Mouse (Mus musculus): ENCODE data around the gene Cmah. TPM values are rescaled to one million over a fixed set of nuclear protein-coding genes. Genes with fewer than 3 reads are reported as not detected.

Gene Cmah
- total RNA-seq, 4 experiments from 2014 or later, result 1.6 to 4.5 (median 3.2) TPM

- DNase-seq, result no peak
These were observed 157.6 kb downstream of the Cmah start for GRCm38 (mm10) chr13:24484811-24485210.

DNA sequence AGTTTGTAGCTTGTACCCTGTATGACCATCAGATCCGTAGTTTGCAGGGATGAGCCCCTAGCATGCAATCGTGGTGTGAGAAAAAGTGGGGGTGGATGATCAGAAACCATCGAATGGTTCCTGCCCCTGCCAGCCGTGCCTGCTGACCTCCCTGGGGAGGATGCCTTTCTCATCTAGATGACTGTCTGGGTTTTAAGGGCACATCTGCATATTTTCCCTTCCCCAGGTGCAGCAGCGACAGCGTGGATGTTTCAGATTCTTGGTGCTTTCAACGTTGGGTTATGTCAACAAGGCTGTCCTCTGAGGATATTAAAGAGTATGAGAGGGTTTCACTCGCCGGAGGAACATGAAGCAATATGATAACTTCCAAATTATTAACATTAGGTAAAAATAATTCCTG is 158.8 kb downstream of the Cmah start:
- no peak for DNase-seq

DNA sequence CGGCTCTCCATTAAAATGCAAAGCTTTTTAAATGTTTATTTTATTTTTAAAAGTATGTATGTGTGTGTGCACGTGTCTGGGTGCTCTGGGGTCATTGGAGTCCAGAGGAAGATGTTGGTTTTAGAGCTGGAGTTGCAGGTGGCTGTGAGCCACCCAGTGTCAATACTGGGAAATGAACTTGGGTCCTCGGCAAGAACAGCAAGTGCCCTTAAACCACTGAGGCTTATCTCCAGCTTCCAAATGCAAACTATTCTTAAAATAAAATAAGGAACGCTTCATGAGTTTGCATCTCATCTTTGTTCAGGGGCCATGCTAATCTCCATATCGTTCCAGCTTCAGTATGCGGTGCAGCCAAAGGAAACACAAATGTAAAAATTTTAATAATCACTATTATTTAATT is 159.2 kb downstream of the Cmah start:
- no peak for DNase-seq

DNA sequence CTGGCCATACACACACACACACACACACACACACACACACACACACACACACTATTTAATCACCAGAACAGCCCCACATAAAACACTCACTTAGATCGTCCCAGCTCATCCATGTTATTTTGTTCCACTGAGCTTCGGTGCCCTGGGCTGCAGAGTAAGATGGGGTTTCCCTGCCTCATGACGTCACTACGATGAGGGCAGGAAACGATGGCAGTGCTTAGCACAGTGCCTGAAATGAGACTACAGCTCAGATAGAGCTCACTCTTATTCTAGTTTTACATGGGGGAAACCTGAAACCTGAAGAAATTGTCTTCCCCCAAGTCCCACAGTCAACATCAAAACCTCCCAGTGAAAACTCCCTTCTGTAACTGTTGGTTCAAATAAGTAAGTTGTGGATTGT is 159.9 kb downstream of the Cmah start:
- DNase-seq, result no peak

- DNase-seq, result no peak
These were observed 160.3 kb downstream of the Cmah start for GRCm38 (mm10) chr13:24487546-24487945.

DNA sequence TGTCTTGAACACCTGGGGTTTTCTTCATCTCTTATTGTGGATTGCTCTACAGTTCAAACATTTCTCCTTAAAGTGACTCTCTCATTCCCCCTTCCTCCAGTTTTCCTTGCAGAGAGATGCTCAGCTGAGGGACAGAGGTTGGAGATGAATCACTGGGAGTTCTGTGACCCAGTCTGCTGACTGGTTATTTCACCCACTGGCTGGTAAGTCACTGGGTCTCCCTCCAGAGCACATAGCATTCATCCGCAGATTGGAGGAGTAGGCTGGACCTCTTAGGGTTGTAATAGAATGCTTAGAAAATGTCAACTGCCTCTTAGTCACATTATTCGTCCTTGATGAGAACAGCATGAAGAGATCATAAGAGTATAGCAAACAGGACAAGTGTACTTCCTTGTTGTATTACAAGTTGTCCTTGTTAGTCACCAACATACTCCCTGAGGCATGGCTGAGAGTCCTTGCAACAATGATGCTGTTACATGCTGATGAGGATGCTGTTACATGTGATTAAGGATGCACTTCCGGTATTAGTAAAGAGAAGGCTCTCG is 161.4 kb downstream of the Cmah start:
- DNase-seq, result no peak

DNA sequence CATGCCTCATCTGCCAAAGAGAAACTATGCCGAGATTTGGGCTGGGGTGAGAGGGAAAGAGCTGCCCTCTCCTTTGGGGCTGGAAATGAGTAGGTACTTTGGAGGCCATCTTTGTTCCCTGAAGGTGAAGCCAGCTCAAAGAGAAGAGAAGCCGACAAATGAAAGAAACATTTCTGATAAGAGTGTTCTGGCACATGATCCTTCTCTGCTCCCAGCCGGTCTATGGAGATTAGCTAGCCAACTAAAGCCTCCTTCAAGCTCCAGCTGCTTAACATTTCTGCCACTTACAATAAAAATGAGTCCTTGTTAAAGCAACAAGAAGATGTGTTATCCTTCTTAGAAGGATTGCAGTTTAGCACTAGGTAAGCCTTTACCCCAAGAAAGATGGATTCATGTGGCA is 162.3 kb downstream of the Cmah start:
- no peak for DNase-seq

GRCm38 (mm10) chr13:24490041-24490440 is 162.8 kb downstream of the Cmah start:
- no peak for DNase-seq

DNA sequence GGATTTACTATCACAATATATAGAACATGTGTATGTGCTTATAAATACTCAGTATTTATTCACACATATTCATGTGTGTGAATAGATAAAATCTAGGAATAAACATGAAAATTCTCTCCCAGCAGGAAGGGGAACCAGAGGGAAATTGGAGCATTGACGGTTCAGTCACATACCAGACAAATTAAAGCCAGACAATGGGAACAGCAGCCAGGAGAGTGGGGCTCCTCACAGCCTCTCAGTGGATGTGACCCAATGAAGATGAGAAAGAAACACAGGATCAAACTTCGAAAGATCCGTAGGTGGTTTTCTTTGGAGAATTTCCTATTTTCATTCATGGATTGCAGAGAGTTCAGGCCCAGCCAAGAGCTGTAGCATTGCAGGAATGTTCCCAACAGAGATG is 163.9 kb downstream of the Cmah start:
- no peak for DNase-seq

GRCm38 (mm10) chr13:24493784-24494183 is 166.6 kb downstream of the Cmah start:
- no peak for DNase-seq

DNA sequence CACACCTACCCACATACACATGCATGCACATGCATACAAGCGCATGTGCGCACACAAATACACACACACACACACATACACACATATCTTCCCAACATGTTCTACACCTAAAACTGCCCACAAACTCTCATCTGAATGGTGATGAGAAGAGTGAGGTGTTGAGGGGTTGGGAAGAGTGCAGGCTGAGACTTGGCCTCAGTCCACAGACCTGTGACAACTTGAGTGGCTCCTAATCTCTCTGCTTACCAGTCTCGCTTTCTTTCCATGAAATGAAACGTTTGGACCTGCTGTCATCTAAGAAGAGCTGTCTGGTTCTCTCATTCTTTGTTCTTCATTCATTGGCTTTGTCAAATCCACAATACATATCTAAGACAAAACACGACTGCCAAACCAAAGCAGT is 169.1 kb downstream of the Cmah start:
- no peak for DNase-seq

DNA sequence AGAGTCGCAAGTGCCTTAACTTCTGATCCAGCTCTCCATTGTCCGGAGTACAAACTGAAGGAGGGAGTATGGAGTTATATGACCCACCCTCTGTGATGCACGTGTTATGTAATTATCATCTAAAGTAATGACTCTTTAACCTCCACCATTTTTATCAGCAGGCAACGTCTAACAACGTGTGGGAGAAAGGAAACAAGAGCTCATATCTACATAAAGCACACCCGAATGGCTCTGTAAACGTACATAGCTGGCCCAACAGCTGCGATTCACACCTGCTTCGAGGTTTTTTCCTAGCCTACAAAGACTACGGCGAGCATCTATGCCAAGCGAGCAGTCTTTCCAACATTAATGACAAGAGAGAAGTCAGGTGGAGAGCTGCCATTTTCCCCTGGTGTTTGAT is 169.8 kb downstream of the Cmah start:
- DNase-seq, result no peak

- DNase-seq, result no peak
These were observed 171.1 kb downstream of the Cmah start for GRCm38 (mm10) chr13:24498342-24498741.

DNA sequence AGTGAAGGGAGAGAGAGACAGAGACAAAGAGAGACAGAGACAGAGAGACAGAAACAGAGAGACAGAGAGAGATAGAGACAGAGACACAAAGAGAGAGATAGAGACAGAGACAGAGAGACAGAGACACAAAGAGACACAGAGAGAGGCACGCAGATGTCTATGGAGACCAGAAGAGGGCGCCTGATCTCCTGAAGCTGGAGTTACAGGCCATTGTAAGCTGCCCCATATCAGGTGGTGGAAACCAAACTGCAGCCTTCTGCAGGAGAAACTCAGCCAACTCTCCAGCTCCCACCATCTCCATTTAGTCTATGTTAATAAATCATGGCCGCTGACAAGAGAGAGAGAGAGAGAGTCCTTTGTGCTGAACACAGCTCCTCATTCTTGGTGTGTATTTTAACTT is 172.3 kb downstream of the Cmah start:
- no peak for DNase-seq

DNA sequence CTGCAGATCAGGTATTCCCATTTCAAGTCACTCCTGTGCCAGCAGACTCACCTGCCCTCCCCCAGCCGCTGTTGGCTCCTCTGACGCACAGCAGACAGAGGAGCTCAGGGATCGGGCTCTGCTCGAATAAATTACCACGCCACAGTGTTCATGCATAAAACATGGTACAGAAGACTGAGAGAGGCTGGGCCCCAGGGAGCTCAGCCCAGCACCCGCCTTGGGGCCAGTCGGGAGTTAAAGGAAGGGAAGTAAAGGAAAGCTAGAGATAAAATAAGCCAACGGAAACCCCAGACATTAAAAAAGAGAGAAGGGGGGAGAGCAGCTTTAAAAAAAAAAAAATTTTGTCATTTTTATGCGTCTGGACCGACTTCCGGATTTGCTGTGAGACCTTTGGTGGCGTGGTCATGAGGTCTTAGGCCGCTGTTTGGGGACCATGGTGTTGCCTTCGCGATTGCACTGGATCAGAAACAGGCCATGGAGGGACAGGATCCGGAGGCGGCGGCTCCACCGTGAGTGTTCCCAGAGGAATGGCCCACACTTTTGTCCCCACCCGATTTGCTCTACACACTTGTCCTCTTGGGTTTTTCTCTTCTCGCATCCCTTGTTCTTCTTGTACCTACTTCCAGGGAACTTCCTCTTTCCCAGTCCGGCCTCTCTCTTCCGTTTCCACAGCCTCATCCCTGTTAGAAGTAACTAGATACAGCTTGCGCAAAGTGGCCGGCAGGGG is 174.1 kb downstream of the Cmah start:
- no peak for DNase-seq

DNA sequence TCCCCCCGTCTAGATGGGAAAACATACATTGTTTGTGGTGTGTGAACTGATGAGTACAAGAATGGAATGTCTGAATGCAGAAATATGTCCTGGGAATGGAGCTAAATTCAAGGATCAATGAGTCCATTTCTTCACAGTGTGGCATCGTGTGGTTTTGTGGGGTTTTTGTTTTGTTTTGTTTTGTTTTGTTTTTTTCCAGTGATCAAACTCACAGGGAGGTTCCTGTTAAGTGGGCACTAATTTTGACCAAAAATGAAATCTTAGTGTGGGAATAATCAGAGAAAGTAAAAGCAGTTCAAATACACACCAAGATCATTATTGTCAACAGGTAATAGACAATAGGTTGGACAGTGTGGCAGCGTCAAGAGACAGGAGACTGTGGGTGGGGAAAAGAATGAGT is 174.7 kb downstream of the Cmah start:
- DNase-seq, result no peak

- no peak for DNase-seq
These were observed 178.6 kb downstream of the Cmah start for GRCm38 (mm10) chr13:24505812-24506211.

DNA sequence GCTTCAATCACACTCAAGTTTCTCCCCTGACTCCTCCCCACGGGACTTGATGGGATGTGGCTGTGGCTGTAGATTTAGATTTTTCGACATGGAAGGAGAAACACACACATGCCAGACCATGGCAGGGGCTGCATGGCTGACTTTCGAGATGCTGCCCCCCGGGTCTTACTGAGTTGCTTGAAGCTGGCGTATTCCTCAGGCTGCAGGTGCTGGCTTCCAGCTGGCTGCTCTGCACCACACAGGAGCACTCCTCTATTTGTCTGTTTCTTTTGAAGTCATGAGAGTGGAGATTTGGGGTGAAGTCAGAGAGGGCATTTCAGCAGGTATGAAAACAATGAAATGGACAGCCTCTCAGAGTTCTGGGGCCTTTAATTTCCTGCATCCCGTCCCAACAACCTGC is 180.0 kb downstream of the Cmah start:
- no peak for DNase-seq

GRCm38 (mm10) chr13:24508917-24509316 is 181.7 kb downstream of the Cmah start:
- DNase-seq, result no peak

GRCm38 (mm10) chr13:24511367-24511766 is 184.2 kb downstream of the Cmah start:
- no peak for DNase-seq

- DNase-seq, result no peak
These were observed 184.8 kb downstream of the Cmah start for GRCm38 (mm10) chr13:24511932-24512520.

- DNase-seq, result no peak
These were observed 186.5 kb downstream of the Cmah start for GRCm38 (mm10) chr13:24513717-24514116.

DNA sequence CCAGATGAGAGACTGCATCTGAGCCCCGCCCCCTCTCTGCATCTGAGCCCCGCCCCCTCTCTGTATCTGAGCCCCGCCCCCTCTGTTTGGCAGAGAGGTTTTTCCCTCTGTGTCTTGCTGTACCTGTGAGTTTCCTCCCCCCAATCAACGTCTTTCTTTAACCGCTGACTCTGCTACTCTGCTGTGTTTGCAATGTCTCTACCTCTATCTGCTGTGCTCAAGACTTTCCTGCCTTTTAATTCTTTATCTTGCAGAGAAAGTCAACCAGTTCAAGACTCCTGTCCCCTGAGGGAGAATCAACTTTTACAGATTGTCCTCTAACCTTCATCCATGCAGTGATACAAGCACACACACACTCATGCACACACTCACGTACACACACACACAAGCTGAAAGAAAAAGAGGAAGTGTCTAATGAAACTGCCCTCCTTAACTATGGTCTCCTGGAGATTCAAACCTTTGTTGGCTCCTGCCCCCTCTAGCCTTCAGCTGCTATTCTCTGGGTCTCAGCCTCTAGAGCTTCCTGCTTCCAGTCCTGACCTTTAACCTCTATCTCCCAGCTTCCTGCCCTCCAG is 188.0 kb downstream of the Cmah start:
- no peak for DNase-seq

DNA sequence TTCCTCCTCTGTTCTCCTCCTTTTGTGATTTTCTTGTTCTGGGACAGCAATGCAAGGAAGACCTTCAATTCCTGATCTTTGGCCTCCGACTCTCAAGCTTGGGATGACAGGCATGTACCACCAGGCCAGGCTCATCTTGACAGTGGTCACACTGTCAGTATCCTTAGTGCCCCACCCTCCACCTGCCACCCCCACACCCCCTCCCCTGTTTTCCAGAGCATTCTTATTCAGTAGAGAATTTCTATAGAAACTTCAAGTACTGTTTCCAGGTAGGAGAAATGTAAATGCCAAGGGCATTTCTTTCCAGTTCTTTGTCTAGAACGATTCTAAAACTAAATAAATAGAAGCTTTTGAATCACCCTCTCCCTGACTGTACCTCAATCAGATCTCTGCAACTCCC is 190.6 kb downstream of the Cmah start:
- no peak for DNase-seq
